Mouse (Mus musculus) layer of hippocampus, adult 9-10 months (tissue): ENCODE measurements around the gene Gcm1.
A peak's percentile ranks its signal among the peaks of the same experiment; 100 is the strongest.

Source experiments
- DNase-seq: peaks from one replicate; pipeline ENCODE4 v3.0.0; 2022; ENCODE audit warnings: low spot score

Gene Gcm1

GRCm38 (mm10) chr9:78051677-78052076 is at the start of gene Gcm1:
Gcm1 (plus strand) TSS chr9:78051924.
- no peak for DNase-seq

DNA sequence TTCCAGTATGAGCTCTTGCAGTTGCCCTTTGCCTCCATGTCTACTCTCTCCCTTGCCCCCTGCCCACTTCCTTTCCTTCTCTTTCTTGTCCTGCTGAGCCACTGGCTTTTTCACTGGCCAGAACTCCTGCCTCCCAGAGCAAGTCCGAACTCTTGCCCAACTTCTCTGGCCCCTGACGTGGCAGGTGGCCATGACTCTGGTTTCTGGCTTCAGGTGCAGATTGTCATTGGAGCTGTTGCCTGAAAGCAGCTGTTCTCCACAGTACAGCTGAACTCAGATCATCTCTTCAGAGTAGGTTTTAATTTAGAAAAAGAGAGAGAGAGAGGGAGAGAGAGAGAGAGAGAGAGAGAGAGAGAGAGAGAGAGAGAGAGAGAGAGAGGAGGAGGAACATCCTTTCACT is 48.4 kb upstream of the Gcm1 start:
- no peak for DNase-seq

- no peak for DNase-seq
Observed at GRCm38 (mm10) chr9:78005481-78005880, 46.2 kb upstream of the Gcm1 start.

DNA sequence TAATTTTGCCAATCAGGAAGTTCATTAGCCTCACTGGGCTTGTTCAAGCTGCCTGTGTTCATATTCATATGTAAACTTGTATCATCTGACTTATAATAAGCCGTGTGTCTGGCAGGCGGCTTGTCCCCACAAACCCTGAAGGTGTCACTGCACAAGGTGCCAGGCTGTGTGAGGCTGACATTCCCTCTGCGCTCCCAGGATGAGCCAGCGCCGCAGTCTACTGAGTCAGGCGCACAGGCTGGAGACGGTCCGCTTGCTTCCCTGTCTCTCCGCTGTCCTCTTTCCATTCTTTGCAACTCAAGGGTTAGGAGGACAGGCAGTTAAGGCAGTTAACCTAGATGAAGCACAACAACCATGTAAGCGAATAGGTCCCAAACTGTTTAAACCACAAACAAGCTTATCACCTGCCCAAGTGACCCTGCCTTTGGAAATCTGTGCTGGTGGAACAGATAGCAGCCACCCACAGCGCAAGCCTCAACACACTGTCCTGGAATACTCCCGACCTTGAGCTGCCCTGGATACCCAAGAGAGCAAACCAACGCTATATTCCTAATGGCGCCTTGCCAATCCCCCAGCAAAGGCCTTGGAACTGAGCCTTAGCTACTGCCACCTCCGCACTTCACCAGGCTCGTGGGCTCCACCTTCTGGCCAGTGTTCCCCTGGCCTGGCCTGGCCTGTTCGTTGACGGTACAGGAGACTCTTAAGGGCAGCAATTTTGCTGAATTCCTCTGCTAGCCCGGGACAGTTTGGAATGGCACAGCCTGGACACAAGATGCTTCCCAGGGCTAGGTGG is 45.3 kb upstream of the Gcm1 start:
- peak; percentile 65 for DNase-seq

GRCm38 (mm10) chr9:78009382-78009781 is 42.3 kb upstream of the Gcm1 start:
- DNase-seq = no peak

DNA sequence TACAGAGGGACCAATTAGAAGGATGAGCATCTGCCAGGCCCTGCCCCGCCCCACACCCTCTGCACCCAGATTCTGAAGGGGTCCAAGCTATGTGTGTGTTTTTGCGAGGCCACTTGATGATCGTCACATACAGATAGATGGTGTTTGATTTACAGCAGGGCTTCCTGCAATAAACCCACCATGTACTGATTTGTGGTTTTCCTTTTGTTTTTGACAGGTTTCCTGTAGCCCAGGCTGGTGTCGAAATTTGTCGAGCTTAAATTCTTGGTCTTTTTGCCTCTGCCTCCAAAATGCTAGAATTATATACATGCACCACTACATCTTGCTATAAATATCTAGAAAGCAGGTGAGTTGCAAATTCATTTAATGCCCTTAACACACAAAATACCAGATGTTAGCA is 41.5 kb upstream of the Gcm1 start:
- no peak for DNase-seq

DNA sequence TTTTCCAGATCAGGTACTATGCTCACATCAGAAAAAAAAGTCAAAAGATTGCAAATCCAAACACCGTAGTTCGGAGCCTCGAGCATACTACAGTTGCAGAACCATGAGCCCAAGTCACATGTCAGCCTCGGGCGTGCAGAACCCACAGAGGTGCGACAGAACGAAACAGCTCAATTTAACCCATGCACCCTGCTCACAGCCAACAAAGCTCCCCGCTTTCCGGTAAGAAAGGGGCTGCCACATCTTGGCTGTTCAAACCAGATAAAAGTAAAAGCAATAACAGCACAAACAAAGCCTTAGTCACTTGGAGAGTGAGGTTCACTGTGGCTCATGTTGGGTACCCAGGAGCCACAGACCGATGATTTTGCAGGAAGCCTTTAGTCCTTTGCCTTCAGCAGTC is 41.0 kb upstream of the Gcm1 start:
- DNase-seq = no peak

DNA sequence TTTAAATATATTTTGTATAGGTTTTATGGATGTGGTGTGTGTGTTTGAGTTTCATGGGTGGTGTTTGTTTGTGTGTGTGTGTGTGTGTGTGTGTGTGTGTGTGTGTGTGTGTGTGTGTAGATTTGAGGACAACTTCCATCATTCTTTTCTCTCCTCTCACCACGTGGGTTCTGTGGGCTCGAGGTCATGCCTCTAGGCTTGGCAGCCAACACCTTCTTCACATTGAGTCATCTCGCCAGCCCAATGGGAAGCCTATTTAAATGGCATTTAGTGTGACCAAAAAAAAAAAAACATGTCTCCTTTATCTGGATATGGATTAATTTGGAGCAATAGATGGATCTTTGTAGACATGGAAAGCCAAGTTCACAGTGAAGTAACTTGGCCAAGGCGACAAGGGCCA is 39.7 kb upstream of the Gcm1 start:
- no peak for DNase-seq

DNA sequence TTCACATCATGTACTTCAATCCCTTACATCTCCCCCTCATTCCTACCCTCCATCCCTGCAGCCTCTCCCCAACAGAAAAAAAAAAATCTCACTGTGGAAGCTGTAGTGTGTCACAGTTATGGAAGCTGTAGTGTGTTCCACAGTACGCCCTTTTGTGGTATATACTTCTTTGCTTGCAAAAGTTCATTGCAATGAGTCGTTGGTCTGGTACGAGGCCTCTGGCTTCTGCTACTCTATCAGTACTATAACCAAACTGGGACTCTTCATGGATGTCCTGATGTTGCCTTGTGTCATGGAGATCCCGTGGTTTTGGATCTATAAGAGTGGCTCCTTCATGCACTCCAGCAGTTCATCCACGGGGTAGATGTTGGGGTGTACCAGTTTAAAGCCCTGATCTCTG is 39.0 kb upstream of the Gcm1 start:
- no peak for DNase-seq

DNA sequence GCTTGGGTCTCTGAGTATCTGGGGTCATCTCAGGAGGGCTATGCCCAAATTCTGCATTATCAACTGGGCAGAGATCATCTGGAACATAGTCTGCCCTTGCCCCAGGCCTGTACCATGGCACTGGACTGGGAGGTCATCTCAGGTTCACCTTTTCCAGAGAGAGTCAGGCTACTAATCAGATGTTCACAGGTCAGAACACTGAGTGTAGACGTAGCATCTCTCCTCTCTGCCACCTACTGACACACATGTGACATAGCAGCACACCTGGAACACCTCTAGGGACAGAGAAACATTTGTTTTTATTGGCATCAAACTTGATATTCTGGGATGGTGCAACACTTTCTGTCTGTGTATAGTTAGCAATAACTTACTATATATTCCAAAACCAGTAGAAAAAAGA is 37.9 kb upstream of the Gcm1 start:
- no peak for DNase-seq

- DNase-seq = no peak
Observed at GRCm38 (mm10) chr9:78015816-78016215, 35.9 kb upstream of the Gcm1 start.

- no peak for DNase-seq
Observed at GRCm38 (mm10) chr9:78016288-78016687, 35.4 kb upstream of the Gcm1 start.

- no peak for DNase-seq
Observed at GRCm38 (mm10) chr9:78021256-78021655, 30.5 kb upstream of the Gcm1 start.

- no peak for DNase-seq
Observed at GRCm38 (mm10) chr9:78022187-78022945, 29.4 kb upstream of the Gcm1 start.

GRCm38 (mm10) chr9:78024823-78025222 is 26.9 kb upstream of the Gcm1 start:
- peak; percentile 59 for DNase-seq

DNA sequence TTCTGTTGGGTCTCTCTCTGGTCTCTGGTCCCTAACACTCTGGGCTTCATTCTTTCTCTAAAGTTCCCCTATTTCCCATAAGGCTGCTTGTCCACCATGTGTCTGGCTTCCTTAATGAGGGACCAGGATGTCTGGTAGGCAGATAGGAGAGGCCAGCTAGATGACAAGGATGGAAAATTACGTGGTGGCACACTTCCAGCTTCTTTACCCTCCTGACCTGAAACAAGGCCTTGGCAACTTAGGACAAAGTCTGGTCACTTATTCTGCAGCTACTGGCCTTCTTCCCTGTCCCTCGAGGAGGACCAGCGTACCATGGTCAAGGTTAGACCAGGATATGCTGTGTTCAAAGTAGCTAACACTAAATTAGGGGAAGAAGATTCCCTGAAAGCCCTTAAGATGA is 24.6 kb upstream of the Gcm1 start:
- no peak for DNase-seq

- DNase-seq = no peak
Observed at GRCm38 (mm10) chr9:78030835-78031456, 20.8 kb upstream of the Gcm1 start.

DNA sequence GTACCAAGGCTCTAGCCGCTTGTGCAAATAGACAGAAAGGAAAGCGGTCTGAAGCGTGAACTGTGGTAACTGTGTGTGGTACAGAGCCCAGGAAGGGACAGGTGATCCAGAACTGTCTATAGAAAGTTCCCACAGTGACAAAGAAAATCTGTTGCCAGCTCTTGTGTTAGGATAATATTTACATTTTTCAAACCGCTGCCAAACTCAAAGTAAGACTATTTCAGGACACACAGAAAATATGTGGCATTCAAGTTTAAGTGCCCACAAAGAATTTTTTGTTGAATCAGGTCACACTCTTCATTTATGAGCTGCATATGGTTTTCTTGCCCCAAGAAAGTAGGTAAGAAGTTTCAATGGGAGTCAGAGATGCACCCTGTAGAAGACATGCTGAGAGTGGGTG is 18.8 kb upstream of the Gcm1 start:
- no peak for DNase-seq

DNA sequence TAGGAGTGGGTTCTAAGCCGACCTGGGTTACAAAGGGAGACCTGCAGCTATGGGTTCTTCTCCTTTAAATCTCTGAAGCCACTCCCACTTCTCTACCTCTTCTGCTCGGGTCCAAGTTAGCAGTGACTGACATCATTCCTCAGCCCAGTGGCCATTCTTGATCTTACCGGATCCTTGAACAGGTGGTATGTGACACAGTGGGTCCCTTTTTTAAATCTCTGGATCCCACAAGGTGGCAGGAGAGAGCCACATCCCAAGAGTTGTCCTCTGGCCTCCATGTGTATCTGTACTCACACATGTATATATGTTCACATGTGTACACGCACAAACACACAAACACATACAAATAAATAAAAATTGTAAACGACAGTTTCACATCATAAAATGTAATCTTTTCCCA is 16.4 kb upstream of the Gcm1 start:
- DNase-seq = no peak

- DNase-seq = no peak
Observed at GRCm38 (mm10) chr9:78035831-78036230, 15.9 kb upstream of the Gcm1 start.

- DNase-seq = peak; percentile 51
Observed at GRCm38 (mm10) chr9:78038755-78039489, 12.8 kb upstream of the Gcm1 start.

- DNase-seq = no peak
Observed at GRCm38 (mm10) chr9:78045171-78045570, 6.6 kb upstream of the Gcm1 start.
